Mouse (Mus musculus) inflammation-experienced regulatory T-cells, adult 6 months (primary cell): ENCODE results near the gene Tekt5. TPM values are rescaled to one million over a fixed set of nuclear protein-coding genes. Genes with fewer than 3 reads are reported as not detected.

Experiments
- ATAC-seq: one replicate; pipeline ENCODE4 v1.8.0; 2017
- polyA plus RNA-seq, 3 experiments: library from polyadenylated mRNA; unstranded; fragments of 100-300 nt; shearing (Covaris generic); gene quantifications; one replicate each; pipeline ENCODE4 v1.2.1; 2017

Tekt5 gene
- polyA plus RNA-seq, 3 experiments from 2014 or later = not detected

DNA sequence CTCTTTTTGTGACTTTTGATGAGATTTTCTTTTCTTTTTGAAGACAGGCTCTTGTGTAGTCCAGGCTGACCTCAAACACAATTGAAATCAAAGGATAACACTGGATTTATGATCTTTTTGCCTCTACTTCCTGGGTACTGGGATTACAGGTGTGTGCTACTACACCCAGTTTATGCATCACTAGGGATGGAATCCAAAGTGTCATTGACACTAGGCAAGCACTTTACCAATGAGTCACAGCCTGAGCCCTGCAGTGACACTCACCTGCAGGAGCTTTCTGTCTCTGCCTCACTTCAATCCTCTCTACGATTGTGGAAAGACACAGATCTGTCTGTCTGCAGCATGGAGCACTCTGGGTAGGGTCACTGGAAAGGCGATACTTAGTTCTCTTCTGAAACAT is 59.3 kb downstream of the Tekt5 start:
- no peak for ATAC-seq

DNA sequence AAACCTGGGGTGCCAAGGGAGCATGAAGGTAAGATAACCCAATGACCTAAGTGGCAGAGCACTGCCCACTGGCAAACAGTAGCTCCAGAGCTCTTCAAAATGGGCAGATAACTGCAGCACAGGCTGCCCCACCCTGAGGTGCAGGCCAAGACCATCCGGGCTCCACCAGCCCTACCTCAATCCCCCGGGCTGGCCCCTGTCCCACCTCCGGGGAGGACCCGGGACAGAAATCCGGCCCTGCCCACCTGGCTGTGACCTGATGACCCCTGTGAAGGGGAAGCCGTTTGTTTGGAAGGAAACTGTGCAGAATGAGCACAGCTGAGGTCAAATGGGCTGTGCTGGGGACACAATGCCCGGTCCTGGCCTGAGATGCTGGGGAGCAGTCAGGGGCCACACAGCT is 62.6 kb downstream of the Tekt5 start:
- ATAC-seq = no peak

DNA sequence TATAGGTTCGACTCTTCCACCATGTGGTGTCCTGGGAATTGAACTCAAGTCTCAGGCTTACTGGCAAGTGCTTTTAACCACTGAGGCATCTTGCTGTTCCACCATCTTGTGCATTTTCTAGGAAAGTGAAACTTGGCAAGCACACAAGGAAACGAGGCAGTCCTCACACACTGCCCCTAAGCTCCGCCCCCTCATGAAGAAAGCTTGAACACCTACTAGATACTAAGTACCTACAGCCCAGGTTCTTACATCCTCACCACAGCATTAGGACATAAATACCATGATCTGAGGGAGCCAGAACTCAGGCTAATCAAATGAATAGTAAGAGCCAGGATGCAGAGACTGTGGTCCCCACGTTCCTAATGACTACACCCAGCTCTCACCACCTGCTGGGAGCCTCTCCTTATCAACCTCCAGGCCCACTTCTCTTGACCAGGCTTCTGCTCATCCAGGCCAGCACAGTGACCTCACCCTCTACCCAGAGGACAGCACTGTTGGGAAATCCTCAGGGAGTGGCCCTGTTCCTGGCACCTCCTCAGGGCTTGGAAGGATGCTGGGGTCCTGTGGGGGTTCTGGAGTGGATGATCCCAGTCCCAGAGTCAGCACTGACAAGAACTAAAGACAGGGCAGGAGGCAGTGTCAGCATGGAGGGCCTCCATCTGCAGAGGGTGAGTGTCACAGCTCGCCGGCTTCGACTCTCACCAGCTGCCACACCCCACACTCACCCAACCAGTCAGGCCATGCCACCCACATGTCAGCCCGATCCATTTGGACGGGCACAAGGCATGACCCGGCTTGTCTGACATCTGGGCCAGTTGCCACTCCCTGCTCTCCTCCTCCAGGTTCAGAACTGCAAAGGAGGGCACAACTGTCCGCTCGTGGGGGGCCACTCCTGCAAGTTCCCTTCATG is 64.4 kb downstream of the Tekt5 start:
- ATAC-seq = no peak

DNA sequence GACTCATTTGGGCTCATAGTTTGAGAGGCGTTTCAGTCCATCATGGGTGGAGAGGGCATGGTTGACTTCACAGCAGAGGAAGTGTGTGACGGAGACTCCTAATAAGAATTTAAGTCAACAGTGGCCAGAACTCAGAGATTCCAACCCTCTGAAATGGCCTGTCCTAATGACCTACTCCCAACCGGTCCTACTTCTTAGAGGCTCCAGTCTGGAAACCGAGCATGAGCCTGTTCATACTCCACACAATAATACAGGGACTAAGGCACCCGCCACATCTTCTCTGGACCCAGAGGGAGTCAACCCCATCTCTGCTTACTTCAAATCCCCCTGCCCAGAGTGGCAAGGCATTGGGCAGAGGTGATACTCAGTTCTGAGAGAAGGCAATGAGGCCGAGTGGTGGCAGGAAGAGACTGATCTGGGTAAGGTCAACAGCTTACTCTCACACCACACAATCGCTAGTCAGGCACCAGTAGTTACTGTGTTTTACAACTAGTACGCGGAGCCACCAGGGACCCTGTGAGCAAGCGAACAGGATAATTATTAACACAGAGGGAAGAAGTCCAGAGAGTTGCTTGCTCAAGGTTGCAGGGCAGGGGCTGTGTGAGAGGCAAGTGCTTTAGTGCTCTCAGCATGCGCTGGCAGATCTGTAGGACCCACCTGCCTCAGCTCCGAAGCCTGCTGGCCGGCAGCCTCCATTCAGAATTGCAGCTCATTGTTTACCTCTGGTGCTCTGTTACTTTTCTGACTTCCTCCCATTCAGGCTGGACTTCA is 67.5 kb downstream of the Tekt5 start:
- ATAC-seq = no peak

DNA sequence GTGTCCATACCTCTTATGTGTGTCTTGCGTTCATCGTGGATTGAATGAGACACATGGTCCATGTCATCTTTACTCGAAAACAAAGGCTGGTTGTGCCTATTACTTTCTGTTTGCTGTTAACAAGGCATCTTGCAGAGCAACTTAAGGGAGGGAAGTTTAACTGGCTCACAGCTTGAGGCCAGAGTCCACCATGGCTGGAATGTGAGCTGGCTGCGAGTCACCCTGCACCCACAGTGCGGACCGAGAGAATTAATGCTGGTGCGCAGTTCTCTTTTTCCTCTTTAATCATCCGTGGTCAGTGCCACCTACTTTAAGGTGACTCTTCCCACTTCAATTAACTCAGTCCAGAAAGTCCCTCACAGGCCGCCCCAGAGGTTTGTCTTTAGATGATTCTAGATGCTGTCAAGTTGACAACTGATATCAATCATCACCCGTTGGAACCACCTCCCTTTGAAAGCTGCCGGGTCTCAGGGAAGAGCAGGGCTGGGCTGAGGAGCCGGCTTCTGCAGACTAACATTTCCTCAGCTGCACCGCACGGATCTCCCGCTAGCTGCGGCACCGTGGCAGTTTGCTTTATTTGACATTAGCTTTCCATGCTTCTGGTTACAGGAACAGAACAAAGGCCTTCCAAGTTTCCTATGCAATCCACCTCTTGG is 75.2 kb downstream of the Tekt5 start:
- ATAC-seq = no peak

DNA sequence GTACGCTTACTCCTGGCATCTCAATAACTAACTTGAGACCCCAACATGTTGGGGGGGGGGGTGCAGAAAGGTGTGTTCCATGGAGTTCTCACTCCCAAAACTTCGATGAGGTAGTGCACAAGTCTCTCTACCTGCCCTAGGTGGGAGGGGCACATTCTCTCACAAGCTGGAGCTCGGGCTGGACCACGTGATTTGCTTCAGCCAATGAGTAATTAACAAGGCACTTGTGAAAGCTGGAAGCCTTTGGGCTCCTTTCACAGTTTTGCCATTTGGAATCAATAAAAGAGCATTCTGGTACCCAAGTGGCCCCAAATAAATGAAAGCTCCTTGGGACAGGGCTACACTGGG is 78.1 kb downstream of the Tekt5 start:
- ATAC-seq = no peak

DNA sequence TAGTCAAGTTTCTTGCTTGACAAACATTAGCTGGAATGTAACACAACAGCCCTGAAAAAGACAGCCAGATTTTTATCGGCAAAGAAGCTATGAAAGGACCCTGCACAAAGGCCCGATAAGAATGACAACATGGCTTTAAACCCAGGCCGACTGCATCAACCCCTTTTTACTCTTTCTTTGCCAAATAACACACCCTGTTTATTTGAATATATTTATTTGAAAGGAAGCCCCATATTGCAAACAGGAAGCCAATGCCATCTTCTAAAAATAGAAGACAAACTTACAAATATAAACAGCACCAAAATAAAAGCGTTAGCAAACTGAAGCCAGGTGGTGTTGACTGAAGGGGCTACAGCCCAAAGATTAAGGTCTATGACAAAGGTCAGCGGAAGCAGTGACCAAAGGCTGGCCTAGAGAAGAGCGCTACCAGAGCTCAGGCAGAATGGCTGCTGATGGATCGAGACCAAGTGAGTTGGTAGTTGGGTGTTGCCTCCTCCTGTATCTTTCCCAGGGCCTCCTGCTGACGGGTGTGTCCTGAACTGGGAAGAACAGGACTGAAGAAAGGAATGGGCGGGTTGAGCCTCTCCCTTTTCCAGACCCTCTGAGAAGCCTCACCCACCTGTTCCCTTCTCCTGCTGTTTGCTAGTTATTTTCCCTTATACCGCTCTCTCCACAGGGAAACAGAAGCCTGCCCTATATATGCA is 78.6 kb downstream of the Tekt5 start:
- no peak for ATAC-seq

DNA sequence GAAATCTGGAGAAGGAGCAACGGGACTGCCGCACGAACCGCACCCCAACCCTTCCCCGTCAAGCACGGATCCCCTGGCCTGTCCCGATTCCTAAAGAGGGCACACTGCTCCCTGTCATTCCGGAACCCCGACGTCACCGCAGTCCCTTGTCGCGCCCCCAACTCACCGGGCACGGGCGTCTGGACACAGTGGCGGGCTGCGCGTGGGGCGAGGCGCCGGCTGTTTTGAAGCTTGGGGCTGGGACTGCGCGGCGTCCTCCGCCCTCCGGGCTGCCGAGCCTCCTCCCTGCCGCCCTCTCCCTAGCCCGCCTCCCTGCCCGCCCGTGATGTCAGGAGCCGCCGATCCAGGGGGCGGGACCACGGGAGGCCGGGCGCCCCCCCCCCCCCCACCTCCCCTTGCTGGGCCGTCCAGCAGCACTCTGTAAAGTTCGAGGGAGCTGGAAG is 81.6 kb downstream of the Tekt5 start, which contains the start of gene Emp2:
TSS of gene Emp2 (minus strand) at position 323 of the 443 bp plus-strand sequence.
- no peak for ATAC-seq

DNA sequence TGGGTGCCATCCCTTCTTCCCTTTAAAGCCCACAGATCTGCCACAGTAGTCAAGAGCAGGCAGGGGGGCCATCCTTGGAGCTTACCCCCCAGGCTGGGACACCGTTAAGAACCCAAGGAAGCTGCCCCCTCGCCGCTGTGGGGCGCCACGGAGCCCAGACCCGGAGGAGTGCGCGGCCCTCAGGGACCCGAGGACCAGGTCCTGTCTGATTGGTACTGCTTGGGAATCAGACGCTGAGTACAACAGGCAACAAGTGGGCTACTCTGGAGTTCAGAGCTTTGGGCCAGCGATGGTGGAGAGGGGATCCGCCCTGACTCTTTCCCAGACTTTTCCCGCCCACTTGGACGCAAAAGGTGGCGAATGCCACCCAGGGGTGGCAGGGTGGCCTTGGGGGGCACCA is 82.1 kb downstream of the Tekt5 start:
- ATAC-seq = no peak

DNA sequence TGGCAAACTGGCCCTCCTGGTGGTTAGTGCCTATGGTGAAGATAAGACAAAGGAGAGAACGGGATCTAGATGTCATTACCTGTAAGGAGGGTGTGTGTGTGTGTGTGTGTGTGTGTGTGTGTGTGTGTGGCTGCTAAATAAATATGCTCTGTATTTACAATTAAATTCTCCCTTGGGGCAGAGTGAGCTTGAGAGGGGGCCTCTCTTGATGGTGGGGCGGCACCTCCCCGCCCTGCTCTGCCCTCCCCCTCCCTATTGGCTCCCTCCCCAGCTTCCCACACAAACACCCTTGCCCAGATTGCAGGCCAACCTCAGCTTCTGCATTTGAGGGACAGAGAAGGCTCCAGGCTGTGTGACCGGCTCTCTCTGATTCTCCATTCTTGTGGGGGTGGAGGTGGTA is 83.3 kb downstream of the Tekt5 start:
- ATAC-seq = no peak

DNA sequence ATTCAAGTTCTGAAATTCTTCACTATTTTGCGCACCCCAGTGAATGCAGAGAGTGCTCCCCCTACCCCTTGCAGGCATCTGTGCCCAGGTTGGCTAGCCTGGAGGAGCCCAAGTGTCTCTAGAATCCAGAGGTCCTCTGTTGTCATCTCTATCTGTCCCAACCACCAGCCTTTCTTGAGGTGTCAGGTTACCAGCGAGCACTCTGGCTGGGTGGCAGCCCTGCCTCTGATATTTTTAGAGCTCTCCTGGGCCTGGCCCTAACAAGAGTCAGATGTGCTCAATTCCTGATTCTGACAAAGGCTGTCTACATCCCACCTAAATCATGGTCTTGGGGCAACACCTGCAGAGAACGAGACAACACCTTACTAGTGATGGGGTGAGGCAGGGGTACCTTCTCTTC is 84.2 kb downstream of the Tekt5 start:
- ATAC-seq = no peak

DNA sequence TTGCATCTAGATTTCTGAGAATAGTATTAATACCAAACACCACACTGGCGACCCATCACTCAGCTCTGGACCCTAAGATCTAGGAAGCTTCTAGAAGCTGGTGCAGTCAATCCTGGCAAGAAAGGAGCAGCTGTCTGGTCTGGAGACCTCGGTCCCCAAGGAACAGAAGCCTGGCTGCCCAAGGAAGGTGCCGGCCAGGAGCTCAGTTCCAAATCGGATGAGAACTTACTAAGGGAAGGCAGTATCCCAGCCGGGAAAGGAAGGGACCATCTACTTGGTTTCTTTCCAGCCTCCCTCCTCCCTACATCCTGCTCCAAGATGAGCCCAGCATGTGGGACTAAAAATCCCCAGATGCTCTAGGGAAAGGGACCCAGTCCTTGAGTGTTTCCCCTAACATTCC is 84.8 kb downstream of the Tekt5 start:
- no peak for ATAC-seq

Other genes with a start within 250 kb of the Tekt5 start
- not detected for gene Rpl39l, start 225.3 kb downstream of the Tekt5 start, polyA plus RNA-seq
- gene Atf7ip2, start 202.8 kb downstream of the Tekt5 start, polyA plus RNA-seq = under 1 TPM in 2 of 3 experiments, not detected in 1; 0.31 to 0.47 TPM
- gene Emp2, start 81.5 kb downstream of the Tekt5 start, polyA plus RNA-seq = under 1 TPM in 1 of 3 experiments, not detected in 2; 0.07 TPM
- 10 to 100 TPM; 46.9 to 77.0 (median 47.2) TPM for gene Nubp1, start 16.5 kb upstream of the Tekt5 start, polyA plus RNA-seq
- gene Tvp23a, start 51.9 kb upstream of the Tekt5 start, polyA plus RNA-seq = 1 to 10 TPM in 1 of 3 experiments, under 1 TPM in 2; 0.75 to 1.7 (median 0.92) TPM
- gene Ciita, start 84.6 kb upstream of the Tekt5 start, polyA plus RNA-seq = 1 to 10 TPM in 2 of 3 experiments, under 1 TPM in 1; 0.86 to 1.8 (median 1.3) TPM
- 1 to 10 TPM; 4.1 to 5.1 (median 4.6) TPM for gene Dexi, start 147.6 kb upstream of the Tekt5 start, polyA plus RNA-seq
- gene Clec16a, start 149.8 kb upstream of the Tekt5 start, polyA plus RNA-seq = 10 to 100 TPM in 1 of 3 experiments, 1 to 10 TPM in 2; 5.7 to 10.2 (median 7.8) TPM